Mouse (Mus musculus) small intestine, adult 2 months (tissue): ENCODE data around the gene Mad1l1.

Source experiments
- CTCF ChIP-seq: fragments of 200-500 bp; IDR thresholded peaks from 2 replicates; pipeline ENCODE4 v1.5.1; 2012; ENCODE audit warnings: low read depth, mild to moderate bottlenecking, control low read depth, inconsistent platforms, low read length, moderate library complexity, mixed read lengths; ENCODE audit not compliant: insufficient replicate concordance, insufficient read length; ENCODE audit errors: extremely low read depth
- POLR2A ChIP-seq: fragments of 200-500 bp; IDR thresholded peaks from 2 replicates; pipeline ENCODE4 v1.6.1; 2012; ENCODE audit warnings: low read depth, mild to moderate bottlenecking, control low read depth, inconsistent platforms, low read length, moderate library complexity

DNA sequence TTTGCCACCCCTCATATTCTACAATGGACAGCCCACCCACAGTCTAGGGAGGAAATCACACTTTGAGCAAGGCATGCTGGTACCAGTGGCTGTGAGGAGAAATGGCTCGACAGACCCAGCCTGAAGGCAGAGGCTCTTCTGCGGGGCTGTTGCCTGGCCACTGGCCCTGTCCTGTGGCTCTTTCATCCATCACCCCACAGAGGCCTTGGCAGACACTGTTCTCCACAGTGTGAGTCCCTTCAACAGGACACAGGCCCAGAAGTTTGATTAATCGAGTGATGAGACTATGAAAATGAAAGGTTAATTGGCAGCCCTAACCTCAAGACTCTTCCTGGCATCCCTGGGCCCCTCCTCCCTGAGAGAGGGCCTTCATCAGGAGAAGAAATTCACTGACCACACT lies 253.3 kb downstream of the Mad1l1 start:
- TF ChIP-seq POLR2A (no peak), CTCF (no peak)
